Mouse (Mus musculus) embryo, embryonic 11.5 days (tissue): ENCODE data around the gene Traf3.

Source experiments
- DNase-seq: peaks from one replicate; pipeline ENCODE4 v3.0.0-alpha.2; 2012; ENCODE audit warnings: low read depth, low spot score

The Traf3 gene

GRCm38 (mm10) chr12:111165831-111166591 lies at the start of gene Traf3:
TSS of gene Traf3 (plus strand) at chr12:111166370.
- DNase-seq, result peak; percentile 57

- no peak for DNase-seq
Measured at GRCm38 (mm10) chr12:111119506-111120085, 46.6 kb upstream of the Traf3 start.

DNA sequence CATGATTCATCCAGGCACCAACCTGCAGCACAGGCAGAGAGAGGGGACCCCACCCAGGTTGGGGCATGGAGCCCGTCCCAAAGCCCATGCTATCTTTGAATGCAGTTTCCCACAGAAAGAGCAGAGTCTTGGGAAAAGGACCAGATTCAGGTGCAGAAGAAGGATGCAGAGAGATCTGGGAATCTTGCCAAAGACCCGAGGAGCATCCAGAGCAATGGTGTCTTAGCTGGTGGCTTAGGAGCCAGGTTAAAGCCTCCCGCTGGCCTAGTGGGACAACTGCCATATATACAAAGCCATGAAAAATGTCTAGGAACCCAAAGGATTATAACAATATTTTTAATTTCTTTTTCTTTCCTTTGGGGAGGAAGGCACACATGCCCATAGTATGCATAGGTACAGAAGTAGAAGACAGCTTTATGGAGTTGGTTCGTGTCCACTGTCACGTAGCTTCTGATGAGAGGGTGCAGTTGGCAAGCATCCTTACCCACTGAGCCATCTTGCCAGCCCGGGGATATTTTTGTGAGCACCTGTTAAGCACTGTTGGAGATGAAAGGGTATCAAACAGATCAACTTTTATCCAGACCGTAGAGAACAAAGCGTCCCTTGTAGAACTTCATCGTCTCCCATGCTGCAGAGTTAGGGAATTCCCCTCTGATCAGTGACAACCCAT lies 45.1 kb upstream of the Traf3 start:
- no peak for DNase-seq

- DNase-seq, result no peak
Measured at GRCm38 (mm10) chr12:111122332-111122852, 43.8 kb upstream of the Traf3 start.

DNA sequence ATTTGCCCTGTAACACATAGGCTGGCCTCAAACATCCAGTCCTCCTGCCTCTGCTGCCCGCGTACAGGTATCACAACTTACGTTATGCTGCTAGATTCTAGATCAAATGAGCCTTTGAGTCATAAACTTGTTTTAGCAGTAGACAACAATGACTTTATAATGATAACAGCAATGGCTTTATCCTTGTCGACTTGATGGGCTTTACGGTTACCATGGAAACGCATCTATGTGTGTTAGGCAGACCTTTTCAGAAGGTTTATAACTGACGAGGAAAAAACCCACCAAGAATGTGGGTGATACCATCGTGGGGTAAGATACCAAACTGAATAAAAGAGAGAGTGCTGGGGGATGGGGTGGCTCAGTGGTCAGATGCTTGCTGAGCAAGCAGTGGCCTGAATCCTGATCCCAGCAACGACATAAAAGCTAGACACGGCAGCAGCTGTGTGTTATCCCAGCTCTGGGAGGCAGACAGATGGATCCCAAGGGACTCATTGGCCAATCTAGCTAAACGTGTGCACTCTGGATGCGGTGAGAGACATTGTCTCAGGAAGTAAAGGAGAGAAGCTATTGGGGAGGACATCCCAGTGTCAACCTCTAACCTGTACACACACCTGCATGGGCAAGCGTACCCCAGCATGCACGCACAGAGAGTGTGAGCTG lies 41.4 kb upstream of the Traf3 start:
- no peak for DNase-seq

DNA sequence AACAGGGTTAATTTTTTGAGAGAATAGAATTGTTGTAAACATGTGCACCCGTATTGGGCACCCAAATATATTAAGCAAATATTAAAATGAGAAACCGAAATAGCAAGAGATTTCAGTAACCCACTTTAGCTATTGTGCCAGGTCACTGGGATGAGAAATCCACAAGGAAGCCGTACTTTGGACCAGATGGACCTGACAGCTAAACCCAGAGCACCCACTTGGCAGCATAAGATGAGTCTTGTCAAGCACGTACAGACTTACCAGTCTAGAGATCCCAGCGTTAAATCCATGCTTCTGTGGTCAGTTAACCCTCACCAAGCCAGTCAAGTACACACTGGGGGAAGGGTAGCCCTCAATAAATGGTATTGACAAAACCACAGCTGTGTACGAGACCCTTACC lies 40.5 kb upstream of the Traf3 start:
- no peak for DNase-seq

DNA sequence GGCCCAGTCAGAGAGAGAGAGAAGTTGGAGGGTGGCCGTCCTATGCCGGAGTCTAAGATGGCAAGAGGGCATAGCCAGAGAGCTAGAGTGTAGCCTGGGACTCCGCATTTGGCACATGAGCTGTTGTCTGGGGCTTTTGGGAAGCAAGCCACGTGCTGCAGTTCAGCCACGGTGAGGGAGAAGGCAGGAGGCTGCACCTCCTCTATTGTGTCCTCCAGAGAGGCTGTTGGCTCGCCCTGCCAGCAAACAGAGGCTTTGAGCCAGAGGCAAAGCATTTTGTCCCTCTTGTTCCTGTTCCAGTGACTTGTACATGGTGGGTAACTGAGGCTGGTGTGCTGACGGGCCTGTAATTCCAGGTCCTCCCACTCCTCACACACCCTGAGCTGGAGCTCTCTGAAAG lies 32.0 kb upstream of the Traf3 start:
- no peak for DNase-seq

- DNase-seq, result no peak
Measured at GRCm38 (mm10) chr12:111134791-111135733, 31.1 kb upstream of the Traf3 start.

DNA sequence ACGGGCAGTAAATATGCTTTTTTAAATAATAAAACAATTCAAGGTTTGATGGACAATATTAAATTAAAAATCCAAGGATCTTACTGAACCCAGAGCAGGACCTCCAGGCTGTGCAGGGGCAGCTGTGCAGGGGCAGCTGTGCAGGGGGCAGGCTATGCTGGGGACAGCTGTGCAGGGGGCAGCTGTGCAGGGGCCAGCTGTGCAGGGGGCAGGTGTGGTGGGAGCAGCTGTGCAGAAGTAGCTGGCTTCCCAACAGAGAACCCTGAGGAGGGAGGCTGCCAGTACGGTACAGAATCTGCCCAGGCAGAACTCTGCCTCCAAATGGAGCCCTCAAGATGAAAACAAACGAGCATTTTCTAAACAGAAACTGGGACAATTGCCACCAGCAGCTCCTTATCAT lies 30.2 kb upstream of the Traf3 start:
- DNase-seq, result no peak

GRCm38 (mm10) chr12:111137079-111137478 lies 29.1 kb upstream of the Traf3 start:
- no peak for DNase-seq

GRCm38 (mm10) chr12:111143005-111143508 lies 23.1 kb upstream of the Traf3 start:
- no peak for DNase-seq

- no peak for DNase-seq
Measured at GRCm38 (mm10) chr12:111143509-111144063, 22.6 kb upstream of the Traf3 start.

DNA sequence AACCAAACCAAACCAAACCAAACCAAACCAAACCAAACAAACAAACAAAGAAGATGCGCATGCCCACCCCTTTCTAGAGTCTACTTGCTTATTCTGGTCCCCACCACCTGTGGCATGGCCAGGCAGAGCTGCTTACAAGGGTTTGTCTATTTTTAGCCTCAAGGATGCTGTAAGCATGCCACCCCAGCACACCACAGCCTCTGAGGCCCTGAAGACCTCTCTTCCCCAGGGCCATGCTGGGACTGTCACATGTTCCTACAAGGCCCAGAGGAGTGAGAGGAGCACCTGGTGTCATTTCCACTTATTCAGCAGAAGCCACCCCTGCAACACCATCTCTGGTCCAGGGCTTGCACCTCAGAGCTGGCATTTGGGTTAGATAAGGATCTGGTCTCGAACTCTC lies 21.6 kb upstream of the Traf3 start:
- DNase-seq, result no peak

DNA sequence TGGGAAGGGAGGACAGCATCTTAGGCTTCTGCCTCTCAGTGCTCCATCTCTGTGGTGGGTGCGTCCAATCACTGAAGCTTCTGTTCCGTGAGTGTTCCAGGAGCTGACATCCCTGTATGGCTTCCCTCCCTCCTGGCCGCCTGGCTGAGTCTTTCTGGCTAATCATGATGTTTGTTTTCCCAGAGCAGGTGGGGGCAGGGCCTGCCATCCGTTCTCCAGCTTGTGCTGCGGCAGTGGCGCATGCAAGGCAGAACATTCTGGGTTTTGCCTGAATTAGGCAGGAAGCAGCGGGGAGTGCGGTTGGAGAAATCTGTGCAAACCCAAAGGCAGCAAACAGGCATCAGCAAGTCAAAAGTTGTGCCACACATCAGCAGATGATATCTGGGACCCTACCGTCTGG lies 20.9 kb upstream of the Traf3 start:
- no peak for DNase-seq

- DNase-seq, result no peak
Measured at GRCm38 (mm10) chr12:111149495-111150235, 16.5 kb upstream of the Traf3 start.

DNA sequence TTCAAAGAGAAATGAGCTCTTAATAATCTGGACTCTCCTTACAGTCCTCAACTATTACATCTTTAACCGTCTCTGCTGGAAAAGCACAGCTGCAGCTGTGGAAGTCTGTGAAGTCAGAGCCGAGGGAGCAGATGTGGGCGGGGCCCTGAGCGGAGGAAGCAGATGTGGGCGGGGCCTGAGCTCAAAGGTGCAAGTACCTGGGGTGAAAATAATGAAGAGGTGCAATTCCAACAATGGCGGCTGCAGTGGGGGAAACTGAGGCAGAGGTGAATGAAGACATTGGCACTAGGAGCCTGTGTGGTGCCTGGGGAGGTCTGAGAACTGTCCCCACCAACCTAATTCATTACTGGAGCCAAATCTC lies 16.0 kb upstream of the Traf3 start:
- no peak for DNase-seq

DNA sequence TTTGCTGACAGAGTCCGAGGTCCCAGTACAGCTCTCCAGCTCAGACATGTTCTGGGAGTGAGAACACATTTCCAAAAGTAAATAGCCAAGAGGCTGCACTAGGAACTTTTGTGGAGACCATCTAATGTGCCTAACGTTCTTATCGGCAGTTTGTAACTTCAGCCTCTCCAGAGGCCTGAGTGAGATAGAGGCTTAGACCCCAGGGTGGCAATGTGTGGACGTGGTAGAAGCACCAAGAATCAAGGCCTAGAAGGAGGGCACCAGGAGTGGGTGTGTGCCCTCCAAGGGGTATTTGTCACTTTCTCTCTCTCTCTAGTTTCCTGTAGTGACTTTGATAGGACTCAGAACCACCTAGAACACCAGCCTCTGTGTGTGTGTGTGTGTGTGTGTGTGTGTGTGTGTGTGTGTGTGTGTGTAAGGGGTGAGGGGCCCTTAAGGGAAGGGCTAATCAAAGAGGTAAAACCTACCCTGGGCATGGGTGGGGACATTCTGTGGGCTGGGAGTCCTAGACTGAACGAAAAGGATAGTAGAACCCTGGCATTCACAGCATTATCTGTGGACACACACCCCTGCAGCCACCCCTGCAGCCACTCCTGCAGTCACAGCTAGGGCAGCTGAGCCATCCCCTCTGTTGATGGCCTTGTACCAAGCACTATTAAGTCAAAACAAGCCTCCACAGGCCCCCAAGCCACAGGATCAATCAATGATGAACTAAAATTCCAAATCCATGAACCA lies 14.6 kb upstream of the Traf3 start:
- no peak for DNase-seq

GRCm38 (mm10) chr12:111152579-111152978 lies 13.6 kb upstream of the Traf3 start:
- no peak for DNase-seq
